Mouse (Mus musculus): Measurements from ENCODE around the gene Efemp2. TPM values are rescaled to one million over a fixed set of nuclear protein-coding genes. Genes with fewer than 3 reads are reported as not detected.
"Not testable (repeated sequence)": the region's sequence is repeated elsewhere in the genome, so short reads cannot be mapped to it uniquely, and the experiment has no call there.

Gene Efemp2
- polyA plus RNA-seq, 1 experiment from 2014 or later = 75.3 TPM

DNA sequence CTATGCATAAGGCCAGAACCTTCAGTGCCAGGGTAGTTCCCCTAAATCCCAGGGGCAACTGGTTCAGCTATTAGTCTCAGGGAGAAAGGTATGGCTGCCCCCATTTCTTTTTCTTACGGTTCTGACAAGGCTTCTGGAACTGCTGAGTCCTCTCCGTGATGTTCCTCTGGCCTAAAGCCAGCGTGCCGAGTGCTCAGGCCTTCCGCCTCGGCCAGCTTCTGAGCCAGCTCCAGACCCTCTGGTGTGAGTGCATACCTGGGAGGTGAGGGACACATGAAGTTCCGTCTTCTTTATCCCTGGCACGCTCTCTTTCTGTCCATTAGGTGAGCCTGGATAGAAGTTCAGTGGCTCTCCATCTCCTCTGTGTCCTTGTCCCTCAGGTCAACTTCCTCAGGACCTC, 11.6 kb downstream of the Efemp2 start:
- H3K36me3 ChIP-seq = peaks cover 55% of the 10 kb centered on the region
- no peak overlapping the region for H3K4me3 ChIP-seq
- ATAC-seq (ENCODE audit: low FRiP score) = no peak
- no peak overlapping the region for H3K4me2 ChIP-seq (replicated peaks)
- no peak overlapping the region for H3K9ac ChIP-seq
- WGBS = 96% methylated on average over 8 of the region's 8 CpGs
- H3K27ac ChIP-seq = no peak overlapping the region
- peaks cover 17% of the 10 kb centered on the region for H3K4me1 ChIP-seq
- no peaks in the 10 kb centered on the region for H3K27me3 ChIP-seq
- no peaks in the 10 kb centered on the region for H3K9me3 ChIP-seq (replicated peaks)

- no peaks in the 10 kb centered on the region for H3K27me3 ChIP-seq
- H3K9me3 ChIP-seq (replicated peaks) = no peaks in the 10 kb centered on the region
- no peak overlapping the region for H3K9ac ChIP-seq
- no peak overlapping the region for H3K4me3 ChIP-seq
- H3K4me1 ChIP-seq = peaks cover 17% of the 10 kb centered on the region
- WGBS = 96% methylated on average over 7 of the region's 7 CpGs
- H3K4me2 ChIP-seq (replicated peaks) = no peak overlapping the region
- peak overlapping the region; percentile 1; the same call in 1 of the 2 replicates for H3K27ac ChIP-seq
- H3K36me3 ChIP-seq = peaks cover 50% of the 10 kb centered on the region
- no peak for ATAC-seq (ENCODE audit: low FRiP score)
Observed at GRCm38 (mm10) chr19:5485821-5486220, 12.1 kb downstream of the Efemp2 start.

DNA sequence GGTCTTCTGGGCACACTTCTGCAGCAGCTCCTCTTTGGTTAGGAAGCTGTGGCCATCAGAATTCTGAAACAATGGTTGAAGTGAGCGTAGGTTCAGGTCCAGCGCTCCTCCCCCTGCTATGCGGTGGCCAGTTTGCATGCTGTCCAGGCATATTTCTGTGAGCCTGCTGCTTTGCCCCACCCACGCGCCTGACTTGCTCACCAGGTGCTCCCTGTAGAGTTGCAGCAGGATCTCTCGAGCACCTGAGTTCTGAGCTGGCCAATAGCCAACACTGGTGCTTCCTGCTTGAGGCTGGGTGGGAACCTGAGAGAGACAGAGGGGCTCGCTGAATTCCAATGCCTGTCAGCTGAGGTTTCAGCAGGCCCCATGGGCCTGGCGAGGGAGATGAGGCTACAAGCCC, 12.5 kb downstream of the Efemp2 start:
- peaks cover 17% of the 10 kb centered on the region for H3K4me1 ChIP-seq
- no peaks in the 10 kb centered on the region for H3K9me3 ChIP-seq (replicated peaks)
- H3K27me3 ChIP-seq = no peaks in the 10 kb centered on the region
- H3K4me2 ChIP-seq (replicated peaks) = no peak overlapping the region
- no peak overlapping the region for H3K4me3 ChIP-seq
- ATAC-seq (ENCODE audit: low FRiP score) = no peak
- H3K27ac ChIP-seq = peak overlapping the region; percentile 1; the same call in 1 of the 2 replicates
- 87% methylated on average over 8 of the region's 8 CpGs for WGBS
- H3K36me3 ChIP-seq = peaks cover 50% of the 10 kb centered on the region
- H3K9ac ChIP-seq = no peak overlapping the region

DNA sequence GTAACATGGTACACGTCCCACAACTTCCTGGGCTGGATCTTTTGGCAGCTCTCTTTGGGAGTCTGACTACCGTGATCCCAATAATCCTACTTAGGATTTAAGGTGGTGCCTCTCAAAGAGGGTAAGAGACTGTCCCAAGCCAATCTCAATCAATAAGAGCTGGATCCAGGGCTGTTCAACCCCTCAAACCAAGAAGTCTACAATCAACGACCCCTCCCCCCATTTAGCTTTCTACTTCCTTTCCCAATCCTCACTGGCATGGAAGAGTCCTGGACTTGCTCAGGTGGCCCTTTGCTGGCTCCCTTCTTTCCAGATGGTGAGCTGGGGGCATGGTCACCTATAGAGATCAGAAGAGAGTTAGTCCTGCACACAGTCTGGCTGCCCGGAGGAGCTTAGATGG, 13.0 kb downstream of the Efemp2 start:
- Histone ChIP-seq H3K4me2 (replicated peaks) (peak overlapping the region; percentile 70; the same call in 1 of the 2 replicates), H3K27me3 (no peaks in the 10 kb centered on the region), H3K36me3 (peaks cover 45% of the 10 kb centered on the region), H3K9ac (no peak overlapping the region), H3K27ac (no peak overlapping the region), H3K9me3 (replicated peaks) (no peaks in the 10 kb centered on the region), H3K4me1 (peaks cover 18% of the 10 kb centered on the region), H3K4me3 (no peak overlapping the region)
- no peak for ATAC-seq (ENCODE audit: low FRiP score)
- WGBS = 81% methylated on average over 4 of the region's 4 CpGs

GRCm38 (mm10) chr19:5487768-5488550, 14.2 kb downstream of the Efemp2 start, which contains the start of gene Mus81:
Mus81 (minus strand) TSS chr19:5488402.
- H3K4me2 ChIP-seq (replicated peaks) = peak within 1 kb of the TSS; percentile 70
- H3K36me3 ChIP-seq = peaks cover 45% of the 10 kb centered on the region
- H3K27me3 ChIP-seq = no peaks in the 10 kb centered on the region
- H3K27ac ChIP-seq = peak within 1 kb of the TSS; percentile 100
- no peaks in the 10 kb centered on the region for H3K9me3 ChIP-seq (replicated peaks)
- peak within 1 kb of the TSS; percentile 49 for H3K4me3 ChIP-seq
- H3K9ac ChIP-seq = peak within 1 kb of the TSS; percentile 67
- ATAC-seq (ENCODE audit: low FRiP score) = peak; percentile 51
- WGBS = under 1% methylated on average over 39 of the region's 39 CpGs
- H3K4me1 ChIP-seq = peaks cover 28% of the 10 kb centered on the region

DNA sequence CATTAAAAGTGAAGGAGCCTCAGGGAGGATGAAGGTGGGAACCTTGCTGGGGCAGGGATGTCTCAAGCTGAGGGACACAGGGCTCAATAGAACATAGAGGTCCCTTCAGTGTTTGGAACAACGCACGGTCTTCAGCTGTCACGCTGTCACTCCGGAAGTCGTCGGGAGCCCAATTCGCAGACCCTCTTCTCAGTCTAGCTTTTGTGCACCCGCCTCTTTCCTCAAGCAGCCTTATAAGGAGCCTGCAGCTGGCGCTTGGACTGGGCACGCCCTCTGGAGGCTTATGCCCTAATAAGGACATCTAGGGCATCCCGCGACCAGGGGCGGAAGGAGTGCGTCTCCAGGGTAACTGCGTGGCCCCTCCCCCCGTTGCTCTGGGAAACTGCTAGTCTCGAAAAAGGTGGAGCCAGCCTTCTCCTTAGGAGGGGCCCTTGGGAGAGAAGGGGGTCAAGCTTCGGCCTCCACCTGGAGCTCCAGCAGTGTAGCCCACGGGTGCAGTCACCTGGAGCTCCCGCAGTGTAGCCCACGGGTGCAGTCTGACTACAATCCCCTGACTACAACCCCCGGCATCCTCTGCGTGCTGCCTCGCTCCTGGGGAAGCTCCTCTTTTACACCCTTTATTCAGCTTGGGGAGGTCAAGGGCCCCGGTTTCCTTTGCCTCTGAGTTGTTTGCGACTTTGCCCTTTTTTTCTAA, 15.3 kb downstream of the Efemp2 start:
- H3K9me3 ChIP-seq (replicated peaks) = no peaks in the 10 kb centered on the region
- no peaks in the 10 kb centered on the region for H3K27me3 ChIP-seq
- peak; percentile 78 for ATAC-seq (ENCODE audit: low FRiP score)
- peaks cover 45% of the 10 kb centered on the region for H3K36me3 ChIP-seq
- H3K27ac ChIP-seq = peak overlapping the region; percentile 100
- peak overlapping the region; percentile 49 for H3K4me3 ChIP-seq
- peaks cover 31% of the 10 kb centered on the region for H3K4me1 ChIP-seq
- peak overlapping the region; percentile 67 for H3K9ac ChIP-seq
- WGBS = 0% methylated on average over 26 of the region's 26 CpGs
- peak overlapping the region; percentile 70 for H3K4me2 ChIP-seq (replicated peaks)

GRCm38 (mm10) chr19:5489721-5490120, 16.0 kb downstream of the Efemp2 start:
- H3K4me3 ChIP-seq = peak overlapping the region; percentile 98; the same call in 1 of the 2 replicates
- not testable (repeated sequence) for H3K27me3 ChIP-seq; H3K9me3 ChIP-seq (replicated peaks); ATAC-seq (ENCODE audit: low FRiP score); H3K9ac ChIP-seq
- peaks cover 44% of the 10 kb centered on the region for H3K36me3 ChIP-seq
- WGBS = 52% methylated on average over 10 of the region's 10 CpGs
- H3K27ac ChIP-seq = peak overlapping the region; percentile 100
- H3K4me1 ChIP-seq = peaks cover 31% of the 10 kb centered on the region
- H3K4me2 ChIP-seq (replicated peaks) = peak overlapping the region; percentile 75

DNA sequence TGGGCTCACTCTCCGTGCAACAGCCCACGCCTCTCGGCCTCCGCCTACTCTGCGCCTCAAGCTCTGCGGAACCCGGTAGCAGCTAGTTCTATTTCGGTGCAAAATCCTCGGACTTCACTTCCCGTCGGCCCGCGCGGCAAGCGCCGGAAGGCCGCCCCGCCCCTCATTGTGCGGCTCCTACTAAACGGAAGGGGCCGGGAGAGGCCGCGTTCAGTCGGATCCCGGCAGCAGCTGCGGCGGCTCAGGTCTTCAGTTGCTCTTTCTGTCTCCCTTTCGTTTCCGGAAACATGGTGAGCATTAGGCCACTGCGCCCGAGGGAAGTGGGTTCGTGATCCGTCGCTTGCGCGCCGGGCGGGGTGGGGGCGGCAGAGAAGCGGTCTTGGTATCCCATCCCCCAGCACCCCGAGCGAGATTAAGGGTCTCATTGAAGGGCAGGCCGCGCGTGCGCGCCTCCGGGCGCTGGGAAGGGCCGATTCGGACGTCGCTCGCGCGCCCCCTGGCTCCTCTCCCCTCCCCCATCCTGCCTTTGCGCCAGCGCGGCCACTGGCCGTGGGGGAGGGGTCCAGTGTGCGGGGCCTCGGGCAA, 16.7 kb downstream of the Efemp2 start, which contains the start of gene Cfl1:
Gene Cfl1 (plus strand): TSS at position 143 of the 585 bp plus-strand sequence.
- WGBS = under 1% methylated on average over 62 of the region's 62 CpGs
- peak; percentile 76 for ATAC-seq (ENCODE audit: low FRiP score)
- H3K9me3 ChIP-seq (replicated peaks) = no peaks in the 10 kb centered on the region
- H3K4me3 ChIP-seq = peak within 1 kb of the TSS; percentile 98
- peak within 1 kb of the TSS; percentile 100 for H3K27ac ChIP-seq
- peaks cover 31% of the 10 kb centered on the region for H3K4me1 ChIP-seq
- no peaks in the 10 kb centered on the region for H3K27me3 ChIP-seq
- peaks cover 42% of the 10 kb centered on the region for H3K36me3 ChIP-seq
- peak within 1 kb of the TSS; percentile 97 for H3K9ac ChIP-seq
- peak within 1 kb of the TSS; percentile 75 for H3K4me2 ChIP-seq (replicated peaks)

DNA sequence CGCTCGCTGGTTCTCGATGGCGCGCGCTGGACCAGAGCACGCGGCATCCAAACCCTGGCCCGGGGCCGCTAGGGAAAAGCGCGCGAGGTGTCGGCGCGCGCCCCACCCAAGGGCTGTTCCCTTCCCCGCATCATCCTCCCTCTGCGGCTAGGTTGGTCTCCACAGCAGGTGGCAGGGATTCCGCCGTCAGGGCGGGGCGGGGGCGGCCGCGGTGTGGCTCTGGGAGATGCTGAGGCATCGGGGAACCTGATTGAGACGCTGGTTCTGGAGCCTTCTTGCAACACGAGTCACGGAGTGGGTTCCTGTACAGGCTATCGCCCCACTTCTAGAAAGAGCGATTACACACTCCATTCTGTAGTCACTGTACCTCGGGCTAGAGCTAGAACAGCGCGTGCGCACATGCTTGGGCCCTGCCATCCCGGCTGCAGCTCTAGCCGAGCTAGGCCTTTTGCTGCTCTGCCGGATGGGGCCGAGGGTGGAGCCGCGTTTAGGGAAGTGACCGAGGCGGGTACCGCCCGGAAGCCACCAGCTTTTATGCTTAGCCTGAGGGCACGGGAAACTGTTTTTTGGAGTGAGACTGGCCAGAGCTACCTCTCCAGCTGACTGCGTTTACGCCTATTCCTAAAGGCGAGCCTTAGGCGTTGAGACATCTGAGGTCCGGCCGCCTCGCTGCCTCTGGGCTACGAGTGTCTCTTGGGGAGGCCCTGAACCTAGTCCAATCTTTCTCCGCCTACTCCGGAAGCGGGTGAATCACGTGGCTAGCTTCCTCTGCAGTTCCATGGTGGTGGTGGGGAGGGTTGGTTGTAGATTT, 17.3 kb downstream of the Efemp2 start:
- Histone ChIP-seq H3K9me3 (replicated peaks) (no peaks in the 10 kb centered on the region), H3K36me3 (peaks cover 42% of the 10 kb centered on the region), H3K4me3 (peak overlapping the region; percentile 98), H3K27me3 (no peaks in the 10 kb centered on the region), H3K9ac (peak overlapping the region; percentile 97), H3K4me2 (replicated peaks) (peak overlapping the region; percentile 75), H3K4me1 (peaks cover 31% of the 10 kb centered on the region), H3K27ac (peak overlapping the region; percentile 100)
- peak; percentile 15 for ATAC-seq (ENCODE audit: low FRiP score)
- under 1% methylated on average over 59 of the region's 59 CpGs for WGBS

DNA sequence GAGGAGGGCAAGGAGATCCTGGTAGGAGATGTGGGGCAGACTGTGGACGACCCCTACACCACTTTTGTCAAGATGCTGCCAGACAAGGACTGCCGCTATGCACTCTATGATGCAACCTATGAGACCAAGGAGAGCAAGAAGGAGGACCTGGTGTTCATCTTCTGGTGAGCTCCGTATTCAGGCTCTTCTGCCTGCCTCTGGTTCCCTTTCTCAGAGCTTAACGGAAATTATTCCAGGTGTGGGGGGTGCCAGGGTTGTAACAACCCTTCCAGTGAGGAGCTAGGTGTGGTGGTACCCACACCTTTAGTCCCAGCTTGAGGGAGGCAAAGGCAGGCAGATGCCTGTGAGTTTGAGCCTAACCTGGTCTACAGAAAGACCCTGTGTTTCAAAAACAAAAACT, 18.9 kb downstream of the Efemp2 start:
- Histone ChIP-seq H3K36me3 (peaks cover 55% of the 10 kb centered on the region), H3K4me2 (replicated peaks) (0 out of 2 replicates have a peak overlapping the region, but pooled peaks have one; percentile 8), H3K9ac (no peak overlapping the region), H3K27ac (no peak overlapping the region; the same call in 1 of the 2 replicates), H3K4me3 (no peak overlapping the region), H3K4me1 (peaks cover 21% of the 10 kb centered on the region), H3K27me3 (no peaks in the 10 kb centered on the region), H3K9me3 (replicated peaks) (no peaks in the 10 kb centered on the region)
- WGBS = 88% methylated on average over 4 of the region's 4 CpGs
- ATAC-seq (ENCODE audit: low FRiP score) = no peak

GRCm38 (mm10) chr19:5493301-5493721, 19.6 kb downstream of the Efemp2 start:
- ATAC-seq (ENCODE audit: low FRiP score); H3K27ac ChIP-seq; H3K4me3 ChIP-seq; H3K9me3 ChIP-seq (replicated peaks); H3K27me3 ChIP-seq; H3K9ac ChIP-seq; H3K4me2 ChIP-seq (replicated peaks): not testable (repeated sequence)
- Histone ChIP-seq H3K4me1 (peaks cover 20% of the 10 kb centered on the region), H3K36me3 (peaks cover 57% of the 10 kb centered on the region)
- WGBS = 66% methylated on average over 9 of the region's 9 CpGs

Measured in hindbrain, embryonic 12.5 days (tissue).